Mouse (Mus musculus): Measurements from ENCODE around the gene Smarca1. TPM values are rescaled to one million over a fixed set of nuclear protein-coding genes. Genes with fewer than 3 reads are reported as not detected.

The Smarca1 gene
- not detected in 2 replicates for polyA plus RNA-seq (2012)

- Histone ChIP-seq H3K4me3 (replicated peaks) (peak within 1 kb of the TSS; percentile 44), H3K4me1 (ENCODE audit: control insufficient read depth) (no peaks in the 10 kb centered on the region)
These were observed at the start of gene Smarca1 for GRCm38 (mm10) chrX:47892431-47893024. Gene Smarca1 (minus strand): TSS chrX:47892974.

GRCm38 (mm10) chrX:47937740-47938139 is 45.0 kb upstream of the Smarca1 start:
- no peaks in the 10 kb centered on the region for H3K4me1 ChIP-seq (ENCODE audit: control insufficient read depth)
- H3K27me3 ChIP-seq (ENCODE audit: control insufficient read depth) = no peaks in the 10 kb centered on the region
- H3K36me3 ChIP-seq (ENCODE audit: control insufficient read depth) = no peaks in the 10 kb centered on the region
- no peaks in the 10 kb centered on the region for H3K9me3 ChIP-seq (ENCODE audit: control insufficient read depth, low read length)
- no peak for TF ChIP-seq GATA1 (IDR thresholded peaks at IDR 0.05; ENCODE audit: low read length)
- TF ChIP-seq TAL1 (IDR thresholded peaks at IDR 0.05; ENCODE audit: low read length) = no peak
- H3K4me3 ChIP-seq (replicated peaks) = no peak overlapping the region

More at GRCm38 (mm10) chrX:47892431-47893024, at the start of gene Smarca1:
- peaks cover 22% of the 10 kb centered on the region for H3K27me3 ChIP-seq (ENCODE audit: control insufficient read depth)
- TF ChIP-seq TAL1 (IDR thresholded peaks at IDR 0.05; ENCODE audit: low read length) = no peak
- TF ChIP-seq GATA1 (IDR thresholded peaks at IDR 0.05; ENCODE audit: low read length) = no peak
- H3K9me3 ChIP-seq (ENCODE audit: control insufficient read depth, low read length) = no peaks in the 10 kb centered on the region
- H3K36me3 ChIP-seq (ENCODE audit: control insufficient read depth) = no peaks in the 10 kb centered on the region

GRCm38 (mm10) chrX:47936885-47937284 is 44.1 kb upstream of the Smarca1 start:
- H3K9me3 ChIP-seq (ENCODE audit: control insufficient read depth, low read length) = no peaks in the 10 kb centered on the region
- no peaks in the 10 kb centered on the region for H3K4me1 ChIP-seq (ENCODE audit: control insufficient read depth)
- H3K36me3 ChIP-seq (ENCODE audit: control insufficient read depth) = no peaks in the 10 kb centered on the region
- TF ChIP-seq GATA1 (IDR thresholded peaks at IDR 0.05; ENCODE audit: low read length) = no peak
- TF ChIP-seq TAL1 (IDR thresholded peaks at IDR 0.05; ENCODE audit: low read length) = no peak
- no peak overlapping the region for H3K4me3 ChIP-seq (replicated peaks)
- H3K27me3 ChIP-seq (ENCODE audit: control insufficient read depth) = no peaks in the 10 kb centered on the region

GRCm38 (mm10) chrX:47934352-47934751 is 41.6 kb upstream of the Smarca1 start:
- H3K27me3 ChIP-seq (ENCODE audit: control insufficient read depth) = no peaks in the 10 kb centered on the region
- no peaks in the 10 kb centered on the region for H3K36me3 ChIP-seq (ENCODE audit: control insufficient read depth)
- no peak overlapping the region for H3K4me3 ChIP-seq (replicated peaks)
- no peaks in the 10 kb centered on the region for H3K4me1 ChIP-seq (ENCODE audit: control insufficient read depth)
- TF ChIP-seq GATA1 (IDR thresholded peaks at IDR 0.05; ENCODE audit: low read length) = no peak
- TF ChIP-seq TAL1 (IDR thresholded peaks at IDR 0.05; ENCODE audit: low read length) = no peak
- no peaks in the 10 kb centered on the region for H3K9me3 ChIP-seq (ENCODE audit: control insufficient read depth, low read length)

GRCm38 (mm10) chrX:47930449-47930848 is 37.7 kb upstream of the Smarca1 start:
- Histone ChIP-seq H3K36me3 (ENCODE audit: control insufficient read depth) (no peaks in the 10 kb centered on the region), H3K9me3 (ENCODE audit: control insufficient read depth, low read length) (no peaks in the 10 kb centered on the region), H3K27me3 (ENCODE audit: control insufficient read depth) (no peaks in the 10 kb centered on the region), H3K4me3 (replicated peaks) (no peak overlapping the region), H3K4me1 (ENCODE audit: control insufficient read depth) (no peaks in the 10 kb centered on the region)
- TF ChIP-seq TAL1 (IDR thresholded peaks at IDR 0.05; ENCODE audit: low read length) (no peak), GATA1 (IDR thresholded peaks at IDR 0.05; ENCODE audit: low read length) (no peak)

GRCm38 (mm10) chrX:47927981-47928380 is 35.2 kb upstream of the Smarca1 start:
- Histone ChIP-seq H3K36me3 (ENCODE audit: control insufficient read depth) (no peaks in the 10 kb centered on the region), H3K27me3 (ENCODE audit: control insufficient read depth) (no peaks in the 10 kb centered on the region)
- TF ChIP-seq GATA1 (IDR thresholded peaks at IDR 0.05; ENCODE audit: low read length) = no peak
- TF ChIP-seq TAL1 (IDR thresholded peaks at IDR 0.05; ENCODE audit: low read length) = no peak

GRCm38 (mm10) chrX:47920541-47920940 is 27.8 kb upstream of the Smarca1 start:
- Histone ChIP-seq H3K27me3 (ENCODE audit: control insufficient read depth) (no peaks in the 10 kb centered on the region), H3K36me3 (ENCODE audit: control insufficient read depth) (no peaks in the 10 kb centered on the region), H3K4me1 (ENCODE audit: control insufficient read depth) (no peaks in the 10 kb centered on the region), H3K9me3 (ENCODE audit: control insufficient read depth, low read length) (no peaks in the 10 kb centered on the region), H3K4me3 (replicated peaks) (no peak overlapping the region)
- no peak for TF ChIP-seq TAL1 (IDR thresholded peaks at IDR 0.05; ENCODE audit: low read length)
- TF ChIP-seq GATA1 (IDR thresholded peaks at IDR 0.05; ENCODE audit: low read length) = no peak

More at GRCm38 (mm10) chrX:47927981-47928380, 35.2 kb upstream of the Smarca1 start:
- Histone ChIP-seq H3K9me3 (ENCODE audit: control insufficient read depth, low read length) (no peaks in the 10 kb centered on the region), H3K4me3 (replicated peaks) (no peak overlapping the region), H3K4me1 (ENCODE audit: control insufficient read depth) (no peaks in the 10 kb centered on the region)

- Histone ChIP-seq H3K36me3 (ENCODE audit: control insufficient read depth) (no peaks in the 10 kb centered on the region), H3K4me1 (ENCODE audit: control insufficient read depth) (peaks cover 7% of the 10 kb centered on the region), H3K9me3 (ENCODE audit: control insufficient read depth, low read length) (no peaks in the 10 kb centered on the region), H3K4me3 (replicated peaks) (no peak overlapping the region), H3K27me3 (ENCODE audit: control insufficient read depth) (no peaks in the 10 kb centered on the region)
- no peak for TF ChIP-seq TAL1 (IDR thresholded peaks at IDR 0.05; ENCODE audit: low read length)
- no peak for TF ChIP-seq GATA1 (IDR thresholded peaks at IDR 0.05; ENCODE audit: low read length)
These were observed 24.1 kb upstream of the Smarca1 start for GRCm38 (mm10) chrX:47916831-47917230.

GRCm38 (mm10) chrX:47913543-47913938 is 20.8 kb upstream of the Smarca1 start:
- Histone ChIP-seq H3K27me3 (ENCODE audit: control insufficient read depth) (no peaks in the 10 kb centered on the region), H3K9me3 (ENCODE audit: control insufficient read depth, low read length) (no peaks in the 10 kb centered on the region), H3K4me1 (ENCODE audit: control insufficient read depth) (peaks cover 7% of the 10 kb centered on the region), H3K4me3 (replicated peaks) (no peak overlapping the region), H3K36me3 (ENCODE audit: control insufficient read depth) (no peaks in the 10 kb centered on the region)
- no peak for TF ChIP-seq GATA1 (IDR thresholded peaks at IDR 0.05; ENCODE audit: low read length)
